Mouse (Mus musculus) hindlimb bud, embryonic 11.5 days (tissue): Measurements from ENCODE around the gene Cenpc1.

Experiments
- DNase-seq: peaks from one replicate; pipeline ENCODE4 v3.0.0-alpha.2; 2012; ENCODE audit warnings: low read depth, low spot score; ENCODE audit errors: extremely low spot score

The Cenpc1 gene

DNA sequence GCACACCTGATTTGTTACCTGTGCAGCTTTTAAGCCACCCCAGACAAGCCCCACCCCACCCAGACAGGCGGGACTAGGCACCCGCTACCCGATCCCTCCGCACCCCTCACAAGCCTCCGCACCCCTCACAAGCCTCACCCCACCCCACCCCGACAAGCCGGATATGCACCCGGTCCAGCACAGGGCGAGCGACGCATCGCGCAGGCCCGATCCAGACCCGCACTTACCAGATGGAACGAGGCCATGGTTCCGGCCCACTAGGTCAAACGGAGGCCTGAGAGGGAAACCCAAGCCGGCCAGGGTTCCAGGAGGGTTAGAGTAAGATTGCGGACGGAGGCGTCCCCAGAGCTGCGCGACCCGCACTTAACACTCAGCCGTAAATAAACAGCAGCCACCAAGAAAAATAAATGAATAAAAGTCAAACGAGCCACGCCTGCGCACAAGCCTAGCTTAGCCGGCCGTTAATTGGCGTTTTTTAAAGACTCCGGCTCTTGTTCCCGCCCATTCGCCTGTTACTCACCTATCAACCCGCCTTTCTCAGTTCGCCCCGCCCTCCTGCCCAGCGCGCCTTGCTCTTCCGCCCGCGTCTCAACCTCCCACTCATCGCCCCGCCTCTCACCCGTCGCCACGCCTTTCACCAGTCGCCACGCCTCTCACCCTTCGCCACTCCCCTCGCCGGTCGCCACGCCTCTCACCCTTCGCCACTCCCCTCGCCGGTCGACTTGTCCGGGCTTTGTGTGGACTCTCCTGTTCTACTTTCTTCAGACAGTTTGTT is at the start of gene Cenpc1:
TSS of gene Cenpc1 (minus strand) at position 483 of the 775 bp plus-strand sequence.
- peak; percentile 60 for DNase-seq

DNA sequence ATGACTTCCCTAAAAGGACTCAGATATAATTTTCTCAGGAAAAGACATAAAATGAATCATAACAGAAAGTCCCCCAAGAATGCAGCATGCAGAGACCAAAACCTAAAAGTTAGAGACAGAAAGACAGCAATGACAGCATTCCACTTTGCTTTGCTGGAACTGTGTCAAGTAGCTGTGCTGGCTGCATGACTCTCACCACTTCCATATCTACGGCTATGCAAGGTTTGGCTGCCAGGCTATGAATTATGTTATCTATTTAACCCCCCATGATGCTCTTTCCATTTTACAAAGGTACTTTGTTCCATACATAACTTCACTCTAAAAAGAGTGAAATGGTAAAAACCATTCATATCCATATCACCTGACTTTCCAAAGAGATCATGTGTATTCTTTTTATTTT is 48.6 kb upstream of the Cenpc1 start:
- DNase-seq, result no peak

DNA sequence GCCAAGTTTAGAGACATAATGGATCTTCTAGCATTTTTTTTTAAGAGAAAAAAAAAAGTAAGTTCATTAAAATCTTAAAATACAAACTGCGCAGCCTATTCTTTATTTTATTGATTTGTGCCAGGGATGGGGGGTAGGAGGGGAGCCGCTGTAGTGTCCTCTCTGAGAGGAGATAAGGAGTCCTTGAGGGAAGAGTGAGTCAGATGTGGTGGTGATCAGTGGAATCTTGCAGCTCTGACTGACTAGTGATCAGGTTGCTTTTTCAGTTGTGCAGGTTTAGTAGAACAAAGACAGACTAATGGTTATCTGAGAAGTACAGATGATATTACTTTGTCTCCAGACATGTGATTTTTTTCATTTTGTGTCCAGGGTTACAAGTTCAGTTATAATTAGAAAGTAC is 47.7 kb upstream of the Cenpc1 start:
- no peak for DNase-seq

DNA sequence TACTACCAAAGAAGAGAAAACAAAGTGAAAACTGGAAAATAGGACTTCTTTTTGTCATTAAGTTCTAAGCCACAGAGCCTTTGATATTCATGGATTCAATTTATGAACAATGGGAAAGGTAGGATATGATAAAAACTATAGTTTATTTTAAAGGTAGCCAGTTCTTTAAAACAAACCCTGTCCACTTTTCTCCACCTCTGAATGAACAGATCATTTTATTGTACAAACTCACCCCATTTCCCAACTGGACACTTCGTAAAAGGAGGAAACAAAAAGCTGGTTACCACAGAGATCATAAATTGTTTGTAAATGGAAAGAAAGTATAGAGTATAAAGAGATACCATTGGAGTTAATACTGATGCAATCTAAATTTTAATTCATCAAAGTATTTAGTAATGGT is 45.7 kb upstream of the Cenpc1 start:
- no peak for DNase-seq

DNA sequence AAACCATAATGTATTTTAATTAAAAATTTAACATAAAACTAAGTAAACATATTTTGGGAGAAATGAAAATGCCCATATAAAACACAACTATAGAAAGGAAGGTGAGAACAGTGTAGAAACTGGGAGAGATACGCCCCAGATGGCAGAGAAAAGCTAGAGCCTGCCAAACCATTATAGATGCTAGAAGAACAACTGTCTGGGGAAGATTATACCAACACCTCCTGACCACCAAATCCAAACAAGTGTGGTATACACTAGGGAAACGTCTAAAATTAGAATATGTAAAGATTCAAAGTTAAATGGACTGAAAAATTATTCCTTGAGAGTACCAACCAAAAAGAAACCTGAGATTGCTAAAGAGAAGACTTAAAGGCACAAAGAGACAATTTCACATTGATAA is 41.2 kb upstream of the Cenpc1 start:
- DNase-seq, result no peak

DNA sequence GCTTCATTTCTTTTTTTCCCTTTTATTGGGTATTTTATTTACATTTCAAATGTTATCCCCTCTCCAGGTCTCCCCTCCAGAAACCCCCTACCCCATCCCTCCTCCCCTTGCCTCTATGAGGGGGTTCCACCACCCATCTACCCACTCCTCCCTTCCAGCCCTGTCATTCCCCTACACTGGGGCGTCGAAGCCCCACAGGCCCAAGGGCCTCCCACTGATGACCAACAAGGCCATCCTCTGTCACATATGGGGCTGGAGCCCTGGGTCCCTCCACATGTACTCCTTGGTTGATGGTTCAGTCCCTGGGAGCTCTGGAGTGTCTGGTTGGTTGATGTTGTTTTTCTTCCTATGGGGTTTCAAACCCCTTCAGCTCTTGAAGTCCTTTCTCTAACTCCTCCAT is 36.8 kb upstream of the Cenpc1 start:
- DNase-seq, result no peak

DNA sequence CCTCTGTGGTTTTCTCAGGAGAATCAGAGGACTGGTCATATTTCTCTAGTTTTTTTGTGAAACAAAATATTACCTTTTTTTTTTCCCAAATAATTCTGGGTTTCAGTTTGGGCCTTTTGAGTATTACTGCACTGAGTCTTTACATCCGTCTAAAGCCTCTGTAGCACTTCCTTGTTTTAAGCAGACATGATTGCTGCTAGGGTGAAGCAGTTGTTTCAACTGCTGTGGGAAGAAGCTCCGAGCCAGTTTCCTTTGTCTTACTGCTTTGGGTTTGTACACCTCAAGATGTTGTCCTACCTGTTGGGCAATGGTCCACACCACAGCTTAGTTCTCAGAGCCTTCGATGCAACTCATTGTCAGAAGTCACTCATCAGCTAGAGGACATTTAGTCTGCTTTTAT is 35.2 kb upstream of the Cenpc1 start:
- DNase-seq, result no peak

DNA sequence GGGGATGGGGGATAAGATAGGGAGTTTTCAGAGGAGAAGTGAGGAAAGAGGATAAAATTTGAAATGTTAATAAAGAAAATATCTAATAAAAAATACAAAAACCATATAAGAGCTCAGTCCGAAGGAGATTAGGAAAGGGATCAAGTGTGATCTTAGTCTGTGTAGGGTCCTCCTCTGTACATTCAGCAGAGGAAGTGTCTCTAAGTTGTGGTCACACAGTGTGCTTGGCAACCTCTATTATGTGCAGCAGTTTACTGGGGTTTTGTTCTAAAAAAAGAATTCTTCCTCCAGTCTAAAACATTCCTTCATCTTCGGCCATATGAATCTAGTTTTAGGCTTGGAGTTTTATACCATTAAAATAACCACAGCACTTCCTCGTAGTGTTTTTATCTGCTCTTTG is 33.6 kb upstream of the Cenpc1 start:
- DNase-seq, result no peak

DNA sequence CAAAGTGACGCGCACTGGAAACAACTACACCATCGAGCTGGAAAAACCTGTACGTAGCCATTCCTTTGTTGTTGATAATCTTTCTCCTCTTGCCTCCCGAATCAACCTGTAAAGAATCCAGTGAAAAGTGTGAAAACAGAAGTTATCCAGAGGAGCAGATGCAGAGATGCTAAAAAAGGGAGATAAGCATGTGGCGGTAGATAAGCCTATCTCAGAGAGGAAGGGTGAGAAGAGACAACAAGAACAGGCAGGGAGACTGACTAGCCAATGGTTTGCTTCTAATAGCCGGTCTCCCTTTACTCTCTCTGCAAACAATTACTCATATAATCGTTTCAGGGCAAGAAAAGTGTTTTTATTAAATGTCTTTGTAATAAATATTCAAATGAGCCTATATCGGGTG is 29.4 kb upstream of the Cenpc1 start:
- no peak for DNase-seq

DNA sequence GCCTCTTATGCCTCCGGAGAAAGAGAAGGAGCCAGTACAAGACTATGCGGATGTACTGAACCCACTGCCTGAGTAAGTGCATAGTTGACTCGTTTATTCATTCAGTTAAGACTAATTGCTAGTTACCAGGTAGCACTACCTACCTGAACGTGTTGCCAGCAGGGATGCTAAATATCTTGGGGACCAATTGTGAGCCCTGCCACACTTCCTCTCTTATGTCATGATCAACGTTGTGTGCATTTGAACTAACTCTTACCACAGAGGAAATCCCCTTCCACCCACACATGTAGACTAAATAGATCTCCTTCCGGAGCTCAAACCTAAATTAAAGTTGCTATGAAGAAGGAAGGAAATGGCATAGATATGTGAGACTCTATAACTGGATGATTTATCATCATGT is 21.4 kb upstream of the Cenpc1 start:
- DNase-seq, result no peak

DNA sequence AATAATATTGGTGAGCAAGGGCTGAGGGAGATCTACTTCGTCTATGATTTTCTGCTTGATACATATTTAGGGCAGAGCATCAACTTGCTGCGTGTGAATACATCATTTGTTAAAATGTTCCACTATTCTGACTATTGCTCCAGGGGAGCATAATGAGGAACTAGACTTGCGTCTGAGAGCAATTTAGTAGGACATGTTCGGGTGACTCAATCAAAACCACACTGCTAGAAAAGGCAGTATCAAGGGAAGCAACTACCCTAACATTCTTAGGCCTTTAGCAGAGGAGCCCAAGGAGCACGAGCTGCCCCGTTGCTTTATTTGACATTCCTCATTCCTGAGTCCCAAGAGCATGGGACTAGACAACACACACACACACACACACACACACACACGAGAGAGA is 19.6 kb upstream of the Cenpc1 start:
- no peak for DNase-seq

DNA sequence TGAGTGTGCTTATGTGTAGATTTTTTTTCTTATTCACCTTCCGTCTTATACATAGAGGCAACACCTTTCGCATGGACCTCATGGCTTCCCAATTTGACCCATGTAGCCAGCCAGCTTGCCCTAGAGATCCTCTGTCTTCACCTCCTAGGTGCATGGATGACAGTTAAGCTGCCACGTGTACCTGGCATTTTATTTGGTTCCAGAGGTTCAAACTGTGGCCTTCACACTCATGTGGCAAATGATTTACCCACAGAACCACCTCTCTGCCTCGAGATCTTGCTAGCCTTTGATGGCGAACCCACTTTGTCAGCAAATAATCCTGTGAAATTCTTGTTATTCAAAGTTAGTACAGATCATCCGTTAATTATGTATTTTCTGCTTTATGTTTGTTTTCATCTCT is 18.6 kb upstream of the Cenpc1 start:
- DNase-seq, result no peak

DNA sequence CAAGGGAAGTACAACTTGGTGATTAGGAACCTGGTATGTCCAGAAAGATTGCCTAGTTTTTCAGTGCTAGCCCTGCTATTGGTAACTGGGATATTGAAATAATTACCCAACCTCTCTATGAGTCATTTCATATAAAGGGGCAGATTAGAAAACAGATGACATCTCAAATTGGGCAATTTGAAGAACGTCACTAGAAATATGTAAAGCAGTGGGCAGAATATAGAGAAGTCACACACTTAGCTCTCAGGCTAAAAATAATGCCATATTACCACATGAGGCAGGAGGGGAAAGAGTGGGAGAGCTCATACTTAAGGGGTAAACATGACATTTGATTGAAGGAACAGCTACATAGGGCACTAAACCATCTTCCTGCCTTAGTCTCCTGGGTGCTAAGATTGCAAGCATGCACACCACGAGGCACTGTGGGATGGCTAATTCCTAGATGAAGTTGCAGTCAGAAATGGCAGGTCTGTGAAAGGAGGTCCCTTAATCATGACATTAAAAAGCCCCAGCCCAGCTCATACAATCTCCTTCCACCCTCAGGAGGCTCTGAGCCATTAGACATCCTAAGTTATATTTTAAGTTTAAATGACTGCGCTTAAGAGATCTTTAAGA is 13.4 kb upstream of the Cenpc1 start:
- no peak for DNase-seq

DNA sequence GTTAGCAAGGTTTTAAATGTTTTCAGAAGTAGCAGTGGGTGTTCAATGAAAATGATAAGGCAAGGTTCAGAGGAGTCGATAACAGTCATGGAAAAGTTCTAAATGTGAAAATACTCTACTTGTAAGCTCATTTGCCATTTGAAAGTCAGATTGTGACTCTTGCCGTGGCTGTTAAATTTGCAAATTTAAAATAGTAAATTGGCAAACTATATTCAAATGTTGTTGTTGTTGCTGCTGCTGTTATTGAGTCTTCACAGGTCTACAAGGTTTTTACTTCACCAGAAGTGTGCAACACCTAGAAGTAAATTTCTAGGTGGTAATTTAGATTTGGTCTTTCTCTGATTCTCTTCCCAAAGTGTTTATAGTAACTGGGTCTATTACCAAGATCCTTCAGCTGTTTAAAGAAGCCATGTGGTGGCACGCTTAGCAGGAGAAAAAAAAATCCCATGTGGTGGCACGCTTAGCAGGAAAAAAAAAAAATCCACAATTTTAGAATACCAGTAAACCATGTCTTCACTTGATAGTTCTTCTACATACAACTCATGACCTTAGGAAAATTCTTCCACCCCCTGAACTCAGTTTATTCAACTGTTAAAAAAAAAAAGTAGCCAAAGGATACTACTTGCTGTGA is 7.5 kb upstream of the Cenpc1 start:
- no peak for DNase-seq

DNA sequence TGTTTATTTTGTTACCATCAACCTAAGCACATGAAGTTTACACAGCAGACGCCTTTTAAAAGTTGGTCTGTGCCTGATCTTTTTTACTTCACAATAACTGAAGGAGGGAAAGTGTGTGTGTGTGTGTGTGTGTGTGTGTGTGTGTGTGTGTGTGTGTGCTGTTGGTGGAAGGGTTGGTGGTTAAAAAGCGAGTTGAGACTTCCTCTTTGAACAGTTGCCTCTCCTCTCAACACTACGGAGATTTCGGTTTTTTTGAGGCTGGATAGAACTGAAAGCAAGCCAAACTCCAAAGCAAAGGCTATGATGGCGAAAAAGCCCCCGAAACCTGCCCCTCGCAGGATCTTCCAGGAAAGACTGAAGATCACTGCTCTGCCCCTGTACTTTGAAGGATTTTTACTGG is 6.2 kb upstream of the Cenpc1 start, which contains the start of gene Stap1:
TSS of gene Stap1 (plus strand) at position 209 of the 400 bp plus-strand sequence.
- no peak for DNase-seq

DNA sequence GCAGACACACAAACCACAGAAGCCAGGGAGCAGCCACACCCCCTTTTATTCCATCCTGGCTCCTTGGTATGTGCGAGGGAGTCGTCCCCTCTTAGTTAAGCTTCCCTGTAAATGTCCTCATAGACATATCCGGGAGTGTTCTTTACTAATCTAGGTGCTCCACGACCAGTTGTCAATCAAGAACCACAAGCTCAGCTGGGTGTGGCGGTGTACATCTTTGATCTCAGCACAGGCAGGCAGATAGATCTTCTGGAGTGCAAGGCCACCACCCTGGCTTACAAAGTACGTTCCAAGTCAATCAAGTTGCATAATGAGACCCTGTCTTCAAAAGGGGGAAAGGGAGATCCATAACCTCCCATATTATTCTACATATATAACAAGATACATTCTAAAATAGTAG is 3.7 kb upstream of the Cenpc1 start:
- no peak for DNase-seq

DNA sequence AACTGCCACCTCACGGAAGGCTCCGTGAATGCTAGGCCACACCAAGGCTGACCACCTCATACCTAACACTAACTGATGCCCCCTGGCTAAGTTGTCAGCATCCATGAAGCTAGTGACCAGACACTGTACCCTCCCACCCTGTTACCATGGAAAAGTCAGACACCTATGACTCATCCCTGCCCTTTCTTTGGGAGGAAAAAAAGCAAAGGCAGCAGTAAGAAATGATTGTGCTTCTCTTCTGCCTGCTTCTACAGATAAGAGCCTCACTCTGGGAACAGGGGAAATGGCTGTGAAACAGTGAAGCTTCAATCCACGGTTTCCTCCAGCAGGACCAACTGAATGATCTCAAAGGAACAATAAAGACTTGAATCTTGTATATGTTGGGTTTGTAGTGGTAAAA is 3.1 kb upstream of the Cenpc1 start:
- DNase-seq, result no peak

DNA sequence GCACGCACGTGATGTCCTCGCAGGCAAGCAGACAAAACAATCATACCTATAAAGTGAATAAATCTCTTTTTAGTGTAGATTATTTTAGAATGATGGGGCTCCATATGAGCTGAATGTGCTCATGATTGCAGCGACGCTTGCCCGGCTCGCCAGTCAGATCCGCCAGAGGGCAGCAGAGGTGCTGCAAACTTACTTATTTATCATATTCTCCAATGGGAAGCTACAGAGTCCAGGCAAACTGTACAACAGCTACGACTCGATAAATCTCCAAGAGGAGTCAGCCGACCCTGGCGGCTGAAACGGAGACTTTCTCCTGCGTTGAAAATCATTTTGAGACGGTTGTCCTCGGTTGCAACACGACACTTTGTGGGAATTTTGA is 1.2 kb upstream of the Cenpc1 start:
- DNase-seq, result peak; percentile 87

DNA sequence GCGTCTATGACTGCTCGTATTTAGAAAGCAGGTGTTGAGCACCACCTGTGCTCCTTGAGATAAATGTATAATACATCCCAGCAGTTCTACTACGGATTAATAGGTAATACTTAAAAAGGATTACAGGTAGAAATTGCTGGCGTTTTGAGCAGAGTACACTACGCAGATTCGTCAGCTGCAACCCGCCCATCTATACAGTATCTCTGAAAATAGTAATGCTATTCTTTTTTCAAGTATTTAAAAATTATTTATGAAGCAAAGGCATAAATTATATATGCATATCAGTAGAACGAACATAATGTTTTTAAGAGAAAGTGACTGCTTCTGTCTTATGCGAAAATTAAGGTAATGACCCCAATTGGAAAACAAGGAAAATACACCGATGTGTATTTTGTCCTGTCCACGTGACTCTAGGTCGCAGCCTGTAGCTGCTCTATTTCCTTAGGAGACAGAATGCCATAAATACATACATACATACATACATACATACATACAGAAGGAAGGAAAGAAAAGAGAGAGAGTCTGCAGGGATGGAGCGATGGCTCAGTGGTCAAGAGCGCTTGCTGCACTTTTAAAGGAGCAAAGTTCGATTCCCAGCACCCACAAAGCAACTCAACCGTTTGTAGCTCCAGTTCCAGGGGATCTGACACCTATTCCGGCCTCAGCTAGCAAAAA is 630 bp upstream of the Cenpc1 start:
- DNase-seq, result peak; percentile 53

DNA sequence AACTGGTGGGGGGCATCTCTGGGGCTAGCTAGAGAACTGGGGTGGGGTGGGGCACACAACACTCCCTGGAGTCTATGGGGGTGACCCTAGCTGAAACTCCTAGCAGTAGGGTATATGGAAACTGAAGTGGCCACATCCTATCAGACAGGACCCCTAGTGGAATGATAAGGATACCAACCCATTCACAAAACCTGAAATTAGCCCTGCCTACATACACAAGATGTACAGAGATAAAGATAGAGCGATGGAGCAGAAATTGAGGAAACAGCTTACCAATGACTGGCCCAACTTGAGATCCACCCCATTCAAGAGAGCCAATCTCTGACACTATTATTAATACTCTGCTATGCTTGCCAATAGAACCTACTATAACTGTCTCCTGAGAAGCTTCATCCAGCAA is 1.9 kb downstream of the Cenpc1 start:
- no peak for DNase-seq

DNA sequence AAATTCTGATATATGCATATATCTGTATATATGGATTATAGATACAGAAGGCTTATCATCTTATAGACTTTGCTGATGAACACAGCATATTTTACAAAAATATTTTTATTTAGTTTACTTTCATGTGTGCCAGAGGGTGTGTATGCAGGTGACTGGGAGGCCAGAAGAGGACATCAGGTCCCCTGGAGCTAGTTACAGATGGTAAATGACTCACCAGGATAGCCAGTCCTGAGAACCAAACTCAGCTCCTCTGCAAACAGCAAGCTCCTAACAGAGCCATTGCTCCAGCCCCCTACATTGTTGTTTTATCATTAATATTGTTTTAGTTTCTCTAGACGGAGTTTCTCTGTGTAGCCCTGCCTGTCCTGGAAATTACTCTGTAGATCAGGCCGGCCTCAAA is 35.6 kb downstream of the Cenpc1 start:
- DNase-seq, result no peak
